Mouse (Mus musculus) liver, adult 2 months (tissue): ENCODE measurements around the gene Arhgap17.

Experiments
- CTCF ChIP-seq: fragments of 200-500 bp; IDR thresholded peaks from 2 replicates; pipeline ENCODE4 v1.5.1; 2011; ENCODE audit warnings: low read depth, low read length, control low read depth
- POLR2A ChIP-seq: fragments of 200-500 bp; IDR thresholded peaks from 2 replicates; pipeline ENCODE4 v1.6.1; 2011; ENCODE audit warnings: low read length, control low read depth; ENCODE audit not compliant: insufficient read depth; ENCODE audit errors: extremely low read depth

GRCm38 (mm10) chr7:123363971-123364370 lies 5.7 kb downstream of the Arhgap17 start:
- TF ChIP-seq POLR2A (no peak), CTCF (no peak)
